Mouse (Mus musculus): ENCODE measurements around the gene Pin1rt1. TPM values are rescaled to one million over a fixed set of nuclear protein-coding genes. Genes with fewer than 3 reads are reported as not detected.

Pin1rt1 gene
- polyA plus RNA-seq, 1 experiment from 2014 or later = 0.18 TPM

DNA sequence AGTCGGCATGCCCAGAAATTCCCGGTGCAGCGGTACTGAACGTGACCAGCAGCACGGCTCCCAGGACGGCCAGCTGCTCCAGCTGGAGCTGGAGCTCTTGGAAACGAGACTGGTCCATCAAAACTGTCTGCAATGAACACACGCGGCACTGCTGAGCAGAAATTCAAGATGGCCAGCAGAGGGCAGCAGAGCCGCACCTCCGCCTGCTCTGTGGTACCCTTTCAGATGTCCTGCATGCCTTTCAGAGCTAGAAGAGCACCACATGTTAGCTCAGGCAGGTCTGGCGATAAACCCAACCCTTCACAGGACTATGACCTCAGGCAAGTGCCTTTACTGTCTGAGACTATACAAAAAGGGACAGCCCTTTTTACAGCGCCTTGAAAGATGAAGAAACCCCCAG is 30.8 kb downstream of the Pin1rt1 start:
- ATAC-seq (ENCODE audit: insufficient number of reproducible peaks, insufficient read depth, low FRiP score, low TSS enrichment) = peak; percentile 83; the same call in 1 of the 2 replicates
- Histone ChIP-seq H3K27me3 (no peaks in the 10 kb centered on the region), H3K4me3 (no peak overlapping the region), H3K4me1 (no peaks in the 10 kb centered on the region), H3K9ac (no peak overlapping the region), H3K4me2 (replicated peaks) (no peak overlapping the region), H3K36me3 (peaks cover 30% of the 10 kb centered on the region), H3K9me3 (no peaks in the 10 kb centered on the region), H3K27ac (no peak overlapping the region)
- 9% methylated on average over 13 of the region's 13 CpGs for WGBS

DNA sequence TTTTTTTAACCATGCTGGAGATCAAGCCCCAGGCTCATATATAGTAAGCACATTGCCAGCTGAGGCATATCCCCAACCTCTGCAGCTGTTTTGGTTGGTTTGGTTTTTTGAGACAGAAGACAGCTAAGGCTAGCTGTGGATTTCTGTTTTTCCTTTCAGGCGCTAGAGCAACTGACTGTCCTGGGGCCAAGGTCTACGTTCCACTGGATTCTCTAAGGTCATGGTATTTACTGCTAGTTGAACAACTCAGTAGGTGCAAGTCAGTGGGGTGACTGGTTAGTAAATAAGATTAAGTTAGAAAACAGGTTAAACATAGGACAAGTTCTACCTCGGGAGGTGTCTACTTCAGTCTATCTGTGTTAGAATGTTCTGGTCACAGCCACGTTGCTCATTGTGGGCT is 31.4 kb downstream of the Pin1rt1 start:
- Histone ChIP-seq H3K4me3 (no peak overlapping the region), H3K36me3 (peaks cover 30% of the 10 kb centered on the region), H3K9ac (no peak overlapping the region), H3K4me1 (no peaks in the 10 kb centered on the region), H3K4me2 (replicated peaks) (no peak overlapping the region), H3K9me3 (no peaks in the 10 kb centered on the region), H3K27me3 (no peaks in the 10 kb centered on the region), H3K27ac (no peak overlapping the region)
- ATAC-seq (ENCODE audit: insufficient number of reproducible peaks, insufficient read depth, low FRiP score, low TSS enrichment) = no peak
- WGBS = 87% methylated on average over 4 of the region's 4 CpGs

DNA sequence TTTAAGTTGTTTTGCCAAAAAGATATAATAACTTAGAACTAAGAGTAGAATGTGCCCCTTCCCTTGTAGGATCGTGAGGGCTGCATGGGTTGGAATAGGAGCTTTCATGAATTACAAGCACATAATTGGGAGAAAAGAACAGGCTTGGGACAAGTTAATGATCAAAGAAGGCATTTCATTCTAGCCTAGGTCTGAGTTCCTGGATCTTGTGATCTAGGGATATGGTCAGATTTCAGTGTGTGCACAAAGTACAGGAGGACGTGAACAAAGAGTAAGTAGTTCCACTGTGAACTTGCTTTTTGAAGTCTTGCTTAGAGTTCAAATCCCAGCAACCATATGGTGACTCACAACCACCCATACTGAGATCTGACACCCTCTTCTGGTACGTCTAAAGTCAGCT is 38.9 kb downstream of the Pin1rt1 start:
- WGBS = 76% methylated on average over 3 of the region's 3 CpGs
- Histone ChIP-seq H3K4me1 (no peaks in the 10 kb centered on the region), H3K4me2 (replicated peaks) (no peak overlapping the region), H3K27me3 (no peaks in the 10 kb centered on the region), H3K4me3 (no peak overlapping the region), H3K9ac (no peak overlapping the region), H3K36me3 (peaks cover 18% of the 10 kb centered on the region), H3K27ac (no peak overlapping the region), H3K9me3 (no peaks in the 10 kb centered on the region)
- ATAC-seq (ENCODE audit: insufficient number of reproducible peaks, insufficient read depth, low FRiP score, low TSS enrichment) = no peak

DNA sequence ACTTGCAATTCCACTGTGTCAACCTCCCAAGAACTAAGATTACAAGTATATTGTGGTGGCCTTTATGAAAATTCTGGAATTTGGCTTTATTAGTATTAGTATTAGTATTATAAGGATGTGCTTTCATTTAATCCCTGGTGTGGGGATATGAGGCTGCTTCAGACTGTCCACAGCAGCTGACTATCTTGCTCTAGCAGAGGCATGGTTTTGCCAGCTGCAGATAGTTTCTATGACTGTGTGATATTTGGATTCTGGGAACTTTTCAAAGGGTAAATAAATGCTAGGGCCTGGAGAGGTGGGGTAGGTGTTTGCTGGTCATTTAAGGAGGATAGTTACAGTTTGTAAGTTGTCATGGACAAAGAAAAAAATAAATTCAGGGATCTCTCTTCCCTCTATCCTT is 44.5 kb downstream of the Pin1rt1 start:
- H3K27me3 ChIP-seq = no peaks in the 10 kb centered on the region
- H3K27ac ChIP-seq = no peak overlapping the region
- no peak for ATAC-seq (ENCODE audit: insufficient number of reproducible peaks, insufficient read depth, low FRiP score, low TSS enrichment)
- H3K36me3 ChIP-seq = 0 out of 2 replicates have a peak, but pooled peaks cover 6% of the 10 kb centered on the region
- H3K4me3 ChIP-seq = no peak overlapping the region
- no peak overlapping the region for H3K4me2 ChIP-seq (replicated peaks)
- H3K4me1 ChIP-seq = no peaks in the 10 kb centered on the region
- H3K9me3 ChIP-seq = no peaks in the 10 kb centered on the region
- no peak overlapping the region for H3K9ac ChIP-seq

- Histone ChIP-seq H3K9me3 (no peaks in the 10 kb centered on the region), H3K36me3 (peaks cover 22% of the 10 kb centered on the region), H3K27ac (no peak overlapping the region), H3K27me3 (no peaks in the 10 kb centered on the region), H3K4me1 (no peaks in the 10 kb centered on the region), H3K9ac (no peak overlapping the region), H3K4me3 (no peak overlapping the region), H3K4me2 (replicated peaks) (no peak overlapping the region)
- 89% methylated on average over 6 of the region's 6 CpGs for WGBS
- ATAC-seq (ENCODE audit: insufficient number of reproducible peaks, insufficient read depth, low FRiP score, low TSS enrichment) = no peak
These were observed 46.9 kb downstream of the Pin1rt1 start for GRCm38 (mm10) chr2:104669122-104669804.

Other genes with a start within 250 kb of the Pin1rt1 start
- 18.0 and 19.7 TPM in 2 replicates for gene Hipk3, start 221.9 kb downstream of the Pin1rt1 start, polyA plus RNA-seq (2016; fragmentation: Nextera tagmentation; extraction: Ambion mirVana)
- gene Cstf3, start 125.9 kb downstream of the Pin1rt1 start, polyA plus RNA-seq (2016; fragmentation: Nextera tagmentation; extraction: Ambion mirVana) = 97.2 and 98.1 TPM in 2 replicates
- gene Tcp11l1, start 4.2 kb downstream of the Pin1rt1 start, polyA plus RNA-seq (2016; fragmentation: Nextera tagmentation; extraction: Ambion mirVana) = 67.0 and 70.7 TPM in 2 replicates
- gene Depdc7, start 26.5 kb upstream of the Pin1rt1 start, polyA plus RNA-seq (2016; fragmentation: Nextera tagmentation; extraction: Ambion mirVana) = 4.5 and 4.9 TPM in 2 replicates
- gene Qser1, start 100.4 kb upstream of the Pin1rt1 start, polyA plus RNA-seq (2016; fragmentation: Nextera tagmentation; extraction: Ambion mirVana) = 10.9 and 11.6 TPM in 2 replicates
- gene Prrg4, start 133.5 kb upstream of the Pin1rt1 start, polyA plus RNA-seq (2016; fragmentation: Nextera tagmentation; extraction: Ambion mirVana) = 1.8 and 1.9 TPM in 2 replicates
- gene Ccdc73, start 151.4 kb upstream of the Pin1rt1 start, polyA plus RNA-seq (2016; fragmentation: Nextera tagmentation; extraction: Ambion mirVana) = 10.7 and 10.8 TPM in 2 replicates